ENCODE assay signal across 19 mouse cellular contexts in the genomic region with DNA sequence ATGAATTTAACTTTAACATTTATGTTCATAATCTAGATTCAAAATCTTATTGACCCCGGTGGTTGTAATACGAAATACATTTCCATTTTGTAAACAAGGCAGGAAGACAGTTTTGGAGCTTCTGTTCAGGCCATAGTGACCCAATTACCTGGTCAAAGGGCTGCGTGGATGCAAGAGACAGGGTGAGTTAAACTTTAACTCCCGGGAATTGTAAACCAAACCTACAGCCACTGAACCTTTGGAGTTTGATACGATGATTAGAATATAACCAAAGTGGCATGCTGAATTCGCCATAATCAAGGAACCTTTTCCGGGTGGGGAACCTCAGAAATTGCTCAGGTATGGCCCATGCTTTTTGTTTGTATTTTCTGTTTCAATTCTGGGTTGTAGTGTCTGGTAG. TPM values are rescaled to one million over a fixed set of nuclear protein-coding genes. Genes with fewer than 3 reads are reported as not detected.
DNase-seq lines count a peak whose midpoint lies in the region; ATAC-seq and TF ChIP-seq lines count a peak whose summit lies in the region.
"Had no signal": no experiment of that assay in that cellular context is flagged by ENCODE, and none has a peak within 500 bp of the region (broad histone marks: within the 10 kb centered on the region; RNA-seq: fewer than 3 reads in every experiment).

TSS of gene A1cf (plus strand) at position 244 of the 400 bp plus-strand sequence.

- peak within 1 kb of the TSS; percentile 87 for H3K27ac ChIP-seq in intestine, postnatal 0 days (ENCODE audit: low read depth, low read length)
- H3K27ac ChIP-seq in small intestine, adult 2 months (ENCODE audit: insufficient read depth, low read depth, low read length) = peak within 1 kb of the TSS; percentile 88
- H3K27ac ChIP-seq in neural tube, embryonic 15.5 days (replicated peaks) = no peak within 1 kb of the TSS
- H3K27ac ChIP-seq: embryonic facial prominence, embryonic 12.5 days; forebrain, embryonic 10.5 days; heart, embryonic 10.5 days; hindbrain, postnatal 0 days; limb, embryonic 15.5 days; midbrain, embryonic 10.5 days had no signal

- 40% methylated on average over 7 of the region's 7 CpGs for WGBS in intestine, postnatal 0 days
- WGBS in small intestine, adult 2 months = 30% methylated on average over 7 of the region's 7 CpGs
- WGBS in neural tube, embryonic 15.5 days = 79% methylated on average over 7 of the region's 7 CpGs

- ATAC-seq in intestine, postnatal 0 days = peak; percentile 81
- ATAC-seq in neural tube, embryonic 15.5 days (ENCODE audit: low FRiP score) = no peak
- ATAC-seq: hindbrain, postnatal 0 days had no signal

- H3K36me3 ChIP-seq in intestine, postnatal 0 days (ENCODE audit: control insufficient read depth, insufficient read depth) = no peaks in the 10 kb centered on the region
- H3K36me3 ChIP-seq in small intestine, adult 2 months (ENCODE audit: control insufficient read depth, insufficient read depth, low read length) = no peaks in the 10 kb centered on the region
- H3K36me3 ChIP-seq in neural tube, embryonic 15.5 days = no peaks in the 10 kb centered on the region
- H3K36me3 ChIP-seq: embryonic facial prominence, embryonic 12.5 days; forebrain, embryonic 10.5 days; heart, embryonic 10.5 days; limb, embryonic 15.5 days; midbrain, embryonic 10.5 days had no signal

- no peaks in the 10 kb centered on the region for H3K27me3 ChIP-seq in intestine, postnatal 0 days (replicated peaks; ENCODE audit: control insufficient read depth, insufficient read depth, low read length)
- no peaks in the 10 kb centered on the region for H3K27me3 ChIP-seq in small intestine, adult 2 months (ENCODE audit: control insufficient read depth, insufficient read depth, low read length)
- H3K27me3 ChIP-seq in neural tube, embryonic 15.5 days (replicated peaks) = no peaks in the 10 kb centered on the region
- H3K27me3 ChIP-seq: embryonic facial prominence, embryonic 12.5 days; limb, embryonic 15.5 days had no signal

- no peak for TF ChIP-seq POLR2A in small intestine, adult 2 months (IDR thresholded peaks at IDR 0.05; ENCODE audit: low read depth, low read length)

- H3K4me2 ChIP-seq in intestine, postnatal 0 days (replicated peaks; ENCODE audit: low read depth) = peak within 1 kb of the TSS; percentile 57
- H3K4me2 ChIP-seq in neural tube, embryonic 15.5 days = no peak within 1 kb of the TSS
- H3K4me2 ChIP-seq: embryonic facial prominence, embryonic 12.5 days; limb, embryonic 15.5 days had no signal

- H3K4me3 ChIP-seq in intestine, postnatal 0 days (ENCODE audit: low read depth, low read length) = peak within 1 kb of the TSS; percentile 56
- peak within 1 kb of the TSS; percentile 70 for H3K4me3 ChIP-seq in small intestine, adult 2 months (ENCODE audit: low read depth, low read length)
- no peak within 1 kb of the TSS for H3K4me3 ChIP-seq in neural tube, embryonic 15.5 days (replicated peaks)
- H3K4me3 ChIP-seq: embryonic facial prominence, embryonic 12.5 days; forebrain, embryonic 10.5 days; heart, embryonic 10.5 days; limb, embryonic 15.5 days; midbrain, embryonic 10.5 days had no signal

- H3K4me1 ChIP-seq in intestine, postnatal 0 days (replicated peaks; ENCODE audit: control insufficient read depth, insufficient read depth, low read length) = 0 out of 2 replicates have a peak, but pooled peaks cover 2% of the 10 kb centered on the region
- peaks cover 4% of the 10 kb centered on the region; the same call in 1 of the 2 replicates for H3K4me1 ChIP-seq in small intestine, adult 2 months (ENCODE audit: control insufficient read depth, insufficient read depth, insufficient read length, low read length)
- H3K4me1 ChIP-seq in neural tube, embryonic 15.5 days = no peaks in the 10 kb centered on the region
- H3K4me1 ChIP-seq: embryonic facial prominence, embryonic 12.5 days; forebrain, embryonic 10.5 days; heart, embryonic 10.5 days; limb, embryonic 15.5 days; midbrain, embryonic 10.5 days had no signal

- H3K9me3 ChIP-seq in intestine, postnatal 0 days (ENCODE audit: control insufficient read depth) = no peaks in the 10 kb centered on the region
- no peaks in the 10 kb centered on the region for H3K9me3 ChIP-seq in neural tube, embryonic 15.5 days (replicated peaks)
- H3K9me3 ChIP-seq: embryonic facial prominence, embryonic 12.5 days; forebrain, embryonic 10.5 days; heart, embryonic 10.5 days; limb, embryonic 15.5 days; midbrain, embryonic 10.5 days had no signal

- H3K9ac ChIP-seq in intestine, postnatal 0 days (ENCODE audit: low read depth, low read length) = peak within 1 kb of the TSS; percentile 45; the same call in 1 of the 2 replicates
- H3K9ac ChIP-seq in neural tube, embryonic 15.5 days (replicated peaks) = no peak within 1 kb of the TSS
- H3K9ac ChIP-seq: embryonic facial prominence, embryonic 12.5 days; limb, embryonic 15.5 days had no signal

- TF ChIP-seq CTCF in intestine, postnatal 0 days (IDR thresholded peaks at IDR 0.05; ENCODE audit: low read depth) = no peak
- no peak for TF ChIP-seq CTCF in small intestine, adult 2 months (IDR thresholded peaks at IDR 0.05; ENCODE audit: extremely low read depth, insufficient read length, insufficient replicate concordance, low read depth, low read length)

- DNase-seq in kidney, adult 9 months = peak; percentile 87
- peak; percentile 5 for DNase-seq in liver
- no peak for DNase-seq in cerebellum, postnatal 25 days
- no peak for DNase-seq in c-Kit-positive CD71-positive TER-119-positive erythroid progenitor cells, embryonic 14.5 days (ENCODE audit: low spot score)
- DNase-seq: cerebellum, postnatal 36 days; gastrocnemius, postnatal 14 days; layer of hippocampus, adult 9-11 months; spleen, adult 18-20 months; thymus, postnatal 36 days had no signal

RNA-seq across cellular contexts. Expression of gene A1cf, which starts in this region (rescaled TPM):
- polyA plus RNA-seq in intestine, postnatal 0 days (2015; fragmentation: Nextera tagmentation; extraction: Ambion mirVana) = 11.9 TPM in 2 replicates
- 9.8 and 35.2 TPM in 2 replicates for polyA plus RNA-seq in small intestine, adult 2 months (2012; rRNA removed)
- polyA plus RNA-seq in neural tube, embryonic 15.5 days (2015; fragmentation: Nextera tagmentation; extraction: Ambion mirVana) = 0.37 TPM in 1 of 2 replicates, not detected in the other
- polyA plus RNA-seq: embryonic facial prominence, embryonic 12.5 days; forebrain, embryonic 10.5 days; frontal cortex, adult 2 months; hindbrain, postnatal 0 days; limb, embryonic 15.5 days; midbrain, embryonic 10.5 days had no signal

Comparison
In these comparisons a context has a peak if more than half of its experiments do, and no peak if none do; other contexts are left out.
1. DNase-seq: peak in kidney, adult 9 months (single experiment) and liver (single experiment); none in cerebellum, postnatal 25 days (0 of 2) and c-Kit-positive CD71-positive TER-119-positive erythroid progenitor cells, embryonic 14.5 days (single experiment).